Mouse (Mus musculus): ENCODE measurements around the gene St7.

DNA sequence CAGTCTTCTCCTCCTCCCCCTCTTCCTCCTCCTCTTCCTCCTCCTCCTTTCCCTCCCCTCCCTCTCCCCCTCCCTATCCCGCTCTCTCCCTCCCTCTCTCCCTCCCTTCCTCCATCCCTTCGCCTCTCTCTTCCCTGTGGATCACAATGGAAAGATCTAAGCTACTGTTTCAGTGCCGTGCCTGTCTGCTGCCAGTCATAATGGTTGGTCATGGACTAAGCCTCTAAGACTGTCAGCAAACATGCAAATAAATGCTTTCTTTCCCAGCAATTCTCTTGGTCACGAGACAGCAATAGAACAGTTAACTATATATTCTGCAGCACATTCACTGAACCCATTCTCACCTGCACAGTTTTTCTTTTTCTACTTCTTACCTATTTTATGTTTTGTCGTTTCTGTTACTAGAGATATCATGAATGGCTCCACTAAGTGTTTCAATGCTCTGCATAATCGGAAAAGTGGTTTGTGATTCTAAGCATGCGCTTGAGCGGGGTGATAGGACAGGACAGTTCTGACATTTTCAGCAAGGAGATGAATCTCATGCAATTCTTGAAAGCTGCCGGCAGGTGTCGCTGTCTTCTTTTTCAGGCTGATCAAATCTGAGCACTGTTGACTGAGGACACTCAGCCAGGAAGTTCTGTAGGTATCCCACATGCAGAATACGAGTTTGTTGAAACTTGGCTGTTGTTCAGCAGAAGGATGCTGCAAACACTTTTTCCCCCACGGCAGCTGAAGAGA, 17.5 kb upstream of the St7 start:
- TF ChIP-seq CTCF (IDR thresholded peaks at IDR 0.05; ENCODE audit: extremely low read depth, insufficient read depth, low read length) (peak; percentile 74), POLR2A (IDR thresholded peaks at IDR 0.05; ENCODE audit: extremely low read depth, insufficient read depth, low read length) (no peak)
